Comparison of ENCODE assay signal across 20 mouse cellular contexts in the genomic region with DNA sequence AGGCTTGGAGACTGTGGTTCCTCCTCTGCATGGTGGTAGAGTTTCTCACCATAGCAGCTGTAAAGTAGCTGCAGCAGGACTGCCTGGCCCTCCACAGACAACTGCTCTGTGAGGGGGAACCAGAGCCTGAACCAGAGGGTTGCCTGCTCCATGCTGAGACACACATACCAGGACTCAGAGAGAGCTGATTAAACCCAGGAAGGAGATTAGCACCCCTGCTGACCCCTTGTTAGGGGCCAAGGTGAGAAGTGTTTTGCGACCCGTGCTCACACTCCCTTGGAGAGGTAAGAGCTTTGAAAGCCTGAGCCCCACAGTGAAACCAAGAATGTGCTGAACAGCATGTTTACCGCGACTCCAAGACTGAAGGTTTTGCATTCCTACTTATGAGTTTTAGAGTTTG. TPM values are rescaled to one million over a fixed set of nuclear protein-coding genes. Genes with fewer than 3 reads are reported as not detected.
A peak's percentile ranks its signal among the peaks of the same experiment; 100 is the strongest.
DNase-seq lines count a peak whose midpoint lies in the region; ATAC-seq lines count a peak whose summit lies in the region.
"Had no signal": no experiment of that assay in that cellular context is flagged by ENCODE, and none has a peak within 500 bp of the region (broad histone marks: within the 10 kb centered on the region; RNA-seq: fewer than 3 reads in every experiment).

No protein-coding gene starts in this region.

- H3K36me3 ChIP-seq in heart, embryonic 14.5 days (ENCODE audit: control insufficient read depth, insufficient read depth, low read length): no peaks in the 10 kb centered on the region
- no peaks in the 10 kb centered on the region for H3K36me3 ChIP-seq in embryonic facial prominence, embryonic 10.5 days (replicated peaks)
- no peaks in the 10 kb centered on the region for H3K36me3 ChIP-seq in neural tube, embryonic 15.5 days
- H3K36me3 ChIP-seq: G1E; heart, embryonic 15.5 days; hindbrain, embryonic 10.5 days; hindbrain, embryonic 15.5 days had no signal

- 7% methylated on average over 4 of the region's 4 CpGs for whole genome bisulfite sequencing in heart, embryonic 14.5 days
- 13% methylated on average over 4 of the region's 4 CpGs for WGBS in embryonic facial prominence, embryonic 10.5 days
- 21% methylated on average over 4 of the region's 4 CpGs for WGBS in neural tube, embryonic 15.5 days

- intact Hi-C loops in heart, postnatal 36 days (cut with DNase I): no loop called here

- H3K4me1 ChIP-seq in heart, embryonic 14.5 days (ENCODE audit: control insufficient read depth in 2 of 2, insufficient read depth in 2 of 2, low read length in 2 of 2): no peaks in the 10 kb centered on the region
- H3K4me1 ChIP-seq in embryonic facial prominence, embryonic 10.5 days: no peaks in the 10 kb centered on the region
- no peaks in the 10 kb centered on the region for H3K4me1 ChIP-seq in neural tube, embryonic 15.5 days
- H3K4me1 ChIP-seq: forebrain, embryonic 13.5 days; heart, embryonic 15.5 days; hindbrain, embryonic 15.5 days had no signal

- H3K9ac ChIP-seq in heart, embryonic 14.5 days (ENCODE audit: low read length): no peak overlapping the region
- no peak overlapping the region for H3K9ac ChIP-seq in neural tube, embryonic 15.5 days (replicated peaks)
- H3K9ac ChIP-seq: forebrain, embryonic 13.5 days; heart, embryonic 15.5 days; hindbrain, embryonic 15.5 days had no signal

- no peaks in the 10 kb centered on the region for H3K9me3 ChIP-seq in heart, embryonic 14.5 days (ENCODE audit: control insufficient read depth, low read length)
- H3K9me3 ChIP-seq in embryonic facial prominence, embryonic 10.5 days: no peaks in the 10 kb centered on the region
- H3K9me3 ChIP-seq in neural tube, embryonic 15.5 days (replicated peaks): no peaks in the 10 kb centered on the region
- H3K9me3 ChIP-seq: forebrain, embryonic 13.5 days; G1E; heart, embryonic 15.5 days; hindbrain, embryonic 10.5 days; hindbrain, embryonic 15.5 days had no signal

- DNase-seq in heart, postnatal 36 days: no peak
- DNase-seq in R1 (ENCODE audit: low read depth, low spot score): peak; percentile 23
- DNase-seq in embryonic facial prominence, embryonic 10.5 days (ENCODE audit: low spot score): peak; percentile 8
- DNase-seq in adrenal gland, postnatal 25 days: no peak
- DNase-seq: adrenal gland, postnatal 14 days; cerebellum, adult 18-20 months; cerebellum, adult 9-11 months; cerebellum, postnatal 36 days; gastrocnemius, adult 2 months; gastrocnemius, postnatal 25 days; heart, postnatal 14 days; kidney, adult 11 months had no signal

- H3K27me3 ChIP-seq in heart, embryonic 14.5 days (ENCODE audit: control insufficient read depth, insufficient read depth, low read length): no peaks in the 10 kb centered on the region
- no peaks in the 10 kb centered on the region for H3K27me3 ChIP-seq in embryonic facial prominence, embryonic 10.5 days (replicated peaks; ENCODE audit: low read depth, poor library complexity, severe bottlenecking)
- no peaks in the 10 kb centered on the region for H3K27me3 ChIP-seq in neural tube, embryonic 15.5 days (replicated peaks)
- H3K27me3 ChIP-seq: forebrain, embryonic 13.5 days; heart, embryonic 15.5 days; hindbrain, embryonic 15.5 days had no signal

- no peak overlapping the region for H3K4me3 ChIP-seq in heart, embryonic 14.5 days (ENCODE audit: control insufficient read depth in 1 of 2, insufficient read depth in 1 of 2, low read depth in 1 of 2, low read length in 2 of 2)
- H3K4me3 ChIP-seq in embryonic facial prominence, embryonic 10.5 days: no peak overlapping the region
- no peak overlapping the region for H3K4me3 ChIP-seq in neural tube, embryonic 15.5 days (replicated peaks)
- H3K4me3 ChIP-seq: forebrain, embryonic 13.5 days; gastrocnemius, adult 2 months; heart, embryonic 15.5 days; hindbrain, embryonic 10.5 days; hindbrain, embryonic 15.5 days had no signal

- H3K27ac ChIP-seq in heart, embryonic 14.5 days (replicated peaks in 1 of 2; ENCODE audit: control insufficient read depth in 1 of 2, insufficient read depth in 1 of 2, low read depth in 2 of 2, low read length in 2 of 2): no peak overlapping the region
- H3K27ac ChIP-seq in embryonic facial prominence, embryonic 10.5 days (replicated peaks): no peak overlapping the region
- no peak overlapping the region for H3K27ac ChIP-seq in neural tube, embryonic 15.5 days (replicated peaks)
- H3K27ac ChIP-seq: forebrain, embryonic 13.5 days; gastrocnemius, adult 2 months; heart, embryonic 15.5 days; hindbrain, embryonic 10.5 days; hindbrain, embryonic 15.5 days had no signal

- H3K4me2 ChIP-seq in heart, embryonic 14.5 days (ENCODE audit: low read length): peak overlapping the region; percentile 14; the same call in 1 of the 2 replicates
- H3K4me2 ChIP-seq in neural tube, embryonic 15.5 days: no peak overlapping the region
- H3K4me2 ChIP-seq: forebrain, embryonic 13.5 days; heart, embryonic 15.5 days; hindbrain, embryonic 15.5 days had no signal

- ATAC-seq in heart, embryonic 14.5 days (ENCODE audit: insufficient number of reproducible peaks, insufficient read depth, low FRiP score, low read depth): no peak
- ATAC-seq in neural tube, embryonic 15.5 days (ENCODE audit: low FRiP score): no peak
- ATAC-seq: activated CD4-positive, CD25-positive, alpha-beta regulatory T cell, adult 4 months; forebrain, embryonic 13.5 days had no signal

RNA-seq across cellular contexts. Expression of a gene that starts 36.4 kb away (rescaled TPM):
- 4.5 and 4.8 TPM in 2 replicates for polyA plus RNA-seq in heart, embryonic 14.5 days (2014; fragmentation: Nextera tagmentation; extraction: Ambion mirVana)
- total RNA-seq in heart, postnatal 36 days (2021): 10 to 100 TPM; 14.6 to 16.3 TPM
- 3.6 and 3.8 TPM in 2 replicates for polyA plus RNA-seq in embryonic facial prominence, embryonic 10.5 days (2016; fragmentation: Nextera tagmentation; extraction: Ambion mirVana)
- 5.5 TPM in 2 replicates for polyA plus RNA-seq in neural tube, embryonic 15.5 days (2015; fragmentation: Nextera tagmentation; extraction: Ambion mirVana)
- total RNA-seq in adrenal gland, postnatal 25 days (2021): 11.6 and 11.9 TPM in 2 replicates
- polyA plus RNA-seq: G1E had no signal

RNA-seq across cellular contexts. Expression of a gene that starts 50.8 kb away (rescaled TPM):
- polyA plus RNA-seq in heart, embryonic 14.5 days (2014; fragmentation: Nextera tagmentation; extraction: Ambion mirVana): 28.0 and 30.6 TPM in 2 replicates
- 10 to 100 TPM; 18.1 to 19.3 TPM for total RNA-seq in heart, postnatal 36 days (2021)
- 48.7 and 54.5 TPM in 2 replicates for polyA plus RNA-seq in embryonic facial prominence, embryonic 10.5 days (2016; fragmentation: Nextera tagmentation; extraction: Ambion mirVana)
- polyA plus RNA-seq in neural tube, embryonic 15.5 days (2015; fragmentation: Nextera tagmentation; extraction: Ambion mirVana): 33.5 and 36.9 TPM in 2 replicates
- total RNA-seq in adrenal gland, postnatal 25 days (2021): 40.9 and 41.8 TPM in 2 replicates

Comparison
In these comparisons a context has a peak if more than half of its experiments do, and no peak if none do; other contexts are left out.
1. DNase-seq: peak in R1 (single experiment) and embryonic facial prominence, embryonic 10.5 days (single experiment); none in heart, postnatal 36 days (0 of 2) and adrenal gland, postnatal 25 days (single experiment).